Mouse (Mus musculus) CH12.LX (cell line): ENCODE results near the gene E330009J07Rik. TPM values are rescaled to one million over a fixed set of nuclear protein-coding genes. Genes with fewer than 3 reads are reported as not detected.

Source experiments
- DNase-seq: peaks from one replicate; pipeline ENCODE4 v3.0.0-alpha.2; 2013; ENCODE audit errors: extremely low read depth
- H3K27ac ChIP-seq: 2 replicates; pipeline ENCODE4 v1.5.1; 2012; ENCODE audit warnings: low read depth, mild to moderate bottlenecking, control low read depth, moderate library complexity; ENCODE audit not compliant: insufficient read depth
- H3K27me3 ChIP-seq: replicated peaks from 2 replicates; pipeline ENCODE3; 2012; ENCODE audit warnings: inconsistent platforms
- H3K36me3 ChIP-seq, 2 experiments: replicated peaks in 1 of 2; 2 replicates each; pipeline versions ENCODE3 to v1.6.1; 2012; ENCODE audit warnings: inconsistent platforms in 1 of 2, low read length in 1 of 2, mild to moderate bottlenecking in 1 of 2, mixed read lengths in 1 of 2, moderate library complexity in 1 of 2; ENCODE audit not compliant: control insufficient read depth in 1 of 2, insufficient read depth in 1 of 2
- H3K4me1 ChIP-seq, 2 experiments: 2 replicates each; pipeline ENCODE4 v1.6.1; 2012; ENCODE audit warnings: inconsistent platforms in 1 of 2, moderate library complexity in 1 of 2; ENCODE audit not compliant: insufficient read depth in 2 of 2, control insufficient read depth in 1 of 2
- H3K4me2 ChIP-seq: 2 replicates; pipeline ENCODE4 v1.6.1; 2012; ENCODE audit warnings: low read depth, mild to moderate bottlenecking, control low read depth; ENCODE audit not compliant: poor library complexity, insufficient read depth, severe bottlenecking
- H3K4me3 ChIP-seq, 3 experiments: fragments of 150-350 bp in 1 of 3; sonication (generic) in 1 of 3; replicated peaks in 1 of 3; 2 replicates each; pipeline versions ENCODE3 to v1.5.1; 2011 to 2012; ENCODE audit warnings: low read depth in 2 of 3, low read length in 2 of 3, mild to moderate bottlenecking in 2 of 3, moderate library complexity in 2 of 3, control low read depth in 1 of 3, improper control_type of control experiment in 1 of 3, inconsistent platforms in 1 of 3, mixed read lengths in 1 of 3; ENCODE audit not compliant: poor library complexity in 1 of 3
- H3K79me2 ChIP-seq: replicated peaks from 2 replicates; pipeline ENCODE4 v1.6.1; 2012; ENCODE audit warnings: mild to moderate bottlenecking, moderate library complexity; ENCODE audit not compliant: control insufficient read depth, poor library complexity, insufficient read depth, severe bottlenecking; ENCODE audit errors: extremely low read depth
- H3K9ac ChIP-seq: 2 replicates; pipeline ENCODE4 v1.6.1; 2012; ENCODE audit warnings: low read depth, mild to moderate bottlenecking, control low read depth, moderate library complexity; ENCODE audit not compliant: insufficient read depth
- H3K9me3 ChIP-seq: replicated peaks from 2 replicates; pipeline ENCODE3; 2012; ENCODE audit warnings: low read length, inconsistent platforms, mixed read lengths
- CTCF ChIP-seq, 2 experiments: IDR thresholded peaks in 1 of 2; conservative IDR thresholded peaks in 1 of 2; 2 replicates each; pipeline ENCODE4 v1.5.1; 2011 to 2012; ENCODE audit warnings: low read depth in 2 of 2, low read length in 2 of 2, improper control_type of control experiment in 1 of 2, inconsistent platforms in 1 of 2, mild to moderate bottlenecking in 1 of 2, moderate library complexity in 1 of 2
- ELF1 ChIP-seq: IDR thresholded peaks from 2 replicates; pipeline ENCODE4 v1.6.1; 2014; ENCODE audit warnings: low read depth, mild to moderate bottlenecking, inconsistent platforms, low read length, improper control_type of control experiment
- EP300 ChIP-seq: IDR thresholded peaks from 2 replicates; pipeline ENCODE4 v1.6.1; 2011; ENCODE audit warnings: low read length, improper control_type of control experiment
- JUND ChIP-seq: conservative IDR thresholded peaks from 2 replicates; pipeline ENCODE4 v1.6.1; 2011; ENCODE audit warnings: low read depth, low read length, improper control_type of control experiment
- MAZ ChIP-seq: IDR thresholded peaks from 2 replicates; pipeline ENCODE4 v1.6.1; 2012; ENCODE audit warnings: low read depth, mild to moderate bottlenecking, inconsistent platforms, low read length, improper control_type of control experiment, moderate library complexity
- MEF2A ChIP-seq: IDR thresholded peaks from 2 replicates; pipeline ENCODE4 v1.6.1; 2014; ENCODE audit warnings: low read depth, mild to moderate bottlenecking, inconsistent platforms, low read length, improper control_type of control experiment, borderline replicate concordance
- MXI1 ChIP-seq: IDR thresholded peaks from 2 replicates; pipeline ENCODE4 v1.6.1; 2011; ENCODE audit warnings: mild to moderate bottlenecking, low read depth, low read length, improper control_type of control experiment
- MYC ChIP-seq: IDR thresholded peaks from 2 replicates; pipeline ENCODE4 v1.6.1; 2011; ENCODE audit warnings: low read depth, mild to moderate bottlenecking, improper control_type of control experiment, low read length
- NELFE ChIP-seq: IDR thresholded peaks from 2 replicates; pipeline ENCODE4 v1.6.1; 2011; ENCODE audit warnings: low read depth, low read length, improper control_type of control experiment
- NRF1 ChIP-seq: IDR thresholded peaks from 2 replicates; pipeline ENCODE4 v1.6.1; 2014; ENCODE audit warnings: low read depth, mild to moderate bottlenecking, inconsistent platforms, low read length, improper control_type of control experiment, moderate library complexity
- PAX5 ChIP-seq: IDR thresholded peaks from 2 replicates; pipeline ENCODE4 v1.6.1; 2012; ENCODE audit warnings: low read length, inconsistent platforms, mixed read lengths
- POLR2A ChIP-seq: IDR thresholded peaks from 2 replicates; pipeline ENCODE4 v1.6.1; 2011; ENCODE audit warnings: low read depth, mild to moderate bottlenecking, improper control_type of control experiment, low read length
- POLR2AphosphoS2 ChIP-seq: IDR thresholded peaks from 2 replicates; pipeline ENCODE4 v1.6.1; 2011; ENCODE audit warnings: low read depth, low read length, improper control_type of control experiment
- RCOR1 ChIP-seq: conservative IDR thresholded peaks from 2 replicates; pipeline ENCODE4 v1.6.1; 2012; ENCODE audit warnings: low read depth, mild to moderate bottlenecking, inconsistent platforms, low read length, improper control_type of control experiment
- SIN3A ChIP-seq: IDR thresholded peaks from 2 replicates; pipeline ENCODE4 v1.6.1; 2012; ENCODE audit warnings: low read length, improper control_type of control experiment, inconsistent platforms
- TBP ChIP-seq: conservative IDR thresholded peaks from 2 replicates; pipeline ENCODE4 v1.6.1; 2011; ENCODE audit warnings: low read depth, low read length, improper control_type of control experiment
- TCF12 ChIP-seq: IDR thresholded peaks from 2 replicates; pipeline ENCODE4 v1.6.1; 2014; ENCODE audit warnings: low read depth, mild to moderate bottlenecking, inconsistent platforms, low read length, improper control_type of control experiment
- UBTF ChIP-seq: IDR thresholded peaks from 2 replicates; pipeline ENCODE4 v1.6.1; 2012; ENCODE audit warnings: low read depth, mild to moderate bottlenecking, inconsistent platforms, low read length, improper control_type of control experiment, moderate library complexity
- ZMIZ1 ChIP-seq: IDR thresholded peaks from 2 replicates; pipeline ENCODE4 v1.6.1; 2012; ENCODE audit warnings: low read depth, mild to moderate bottlenecking, inconsistent platforms, low read length, improper control_type of control experiment
- ZNF384 ChIP-seq: IDR thresholded peaks from 2 replicates; pipeline ENCODE4 v1.6.1; 2012; ENCODE audit warnings: low read depth, low read length, improper control_type of control experiment, inconsistent platforms
- dilution Hi-C: fragments of 300-500 bp; cut with MboI; formaldehyde crosslinking; loops from 2 replicates; pipeline ENCODE4 v1.14.3; 2020; ENCODE audit warnings: low sequenced_read_pairs; ENCODE audit not compliant: extremely low pct_unique_long_range_greater_than_20kb, extremely low pct_ligation_motif_present
- in situ Hi-C: fragments of 300-500 bp; cut with MboI; formaldehyde crosslinking; loops from 3 replicates; pipeline ENCODE4 v1.14.3; 2019; ENCODE audit warnings: low sequenced_read_pairs, low pct_ligation_motif_present, low pct_unique_long_range_greater_than_20kb, mixed read lengths
- polyA plus RNA-seq: library from polyadenylated mRNA; unstranded; fragments of >175 nt; gene quantifications from 2 replicates; pipeline ENCODE4 v1.2.1, GENCODE M21; 2012; ENCODE audit warnings: low read depth; ENCODE audit not compliant: insufficient read length
- total RNA-seq, 2 experiments: library from RNA; depleted of rRNA; stranded (reverse); fragments of 300-350 nt in 1 of 2; fragments of >200 nt in 1 of 2; gene quantifications; 2 replicates each; pipeline ENCODE4 v1.2.3; 2012 to 2014

Gene E330009J07Rik
- total and polyA plus RNA-seq, 3 experiments = 12.3 to 21.6 (median 13.1) TPM

- Histone ChIP-seq H3K27me3 (no peaks in the 10 kb centered on the region), H3K27ac (no peak overlapping the region), H3K9ac (no peak overlapping the region), H3K4me3 (no peak overlapping the region), H3K36me3 (peaks cover 16 to 66% of the 10 kb centered on the region in 2 experiments), H3K79me2 (no peaks in the 10 kb centered on the region), H3K4me2 (no peak overlapping the region), H3K4me1 (no peaks in the 10 kb centered on the region), H3K9me3 (no peaks in the 10 kb centered on the region)
- DNase-seq = no peak
- TF ChIP-seq UBTF (no peak), MYC (no peak), CTCF (conservative IDR thresholded peaks at IDR 0.05 in 1 of 2, IDR thresholded peaks at IDR 0.05 in 1 of 2; ENCODE audit: low read depth in 2 of 2, low read length in 2 of 2) (no peak), MEF2A (no peak), SIN3A (no peak), ELF1 (no peak), POLR2AphosphoS2 (no peak), JUND (no peak)
- in situ Hi-C loops = loop anchor here (25.0 kb wide), 1 partner anchor 145 kb away; no protein-coding TSS in a partner anchor
- dilution Hi-C loops = no loop called here
Measured at GRCm38 (mm10) chr6:40381908-40382307, 54.0 kb downstream of the E330009J07Rik start.

DNA sequence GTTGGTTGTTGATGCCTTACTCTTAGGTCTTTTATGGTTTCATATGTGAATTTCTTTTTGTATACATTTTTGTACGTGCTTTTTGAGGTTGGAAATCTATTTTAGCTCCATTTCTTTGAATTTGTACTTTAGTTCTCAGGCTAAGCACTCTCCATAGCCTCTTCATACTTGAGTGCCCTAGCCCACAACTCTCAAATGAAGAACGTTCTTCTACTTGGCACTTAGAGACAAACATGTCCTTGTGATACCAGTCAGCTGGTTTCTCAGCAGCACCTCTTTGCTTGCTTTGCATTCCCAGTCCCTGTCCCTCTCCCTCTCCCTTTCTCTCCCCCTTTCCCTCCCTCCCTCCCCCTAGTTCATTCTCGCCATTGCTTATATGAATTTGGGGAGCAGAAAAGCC lies 55.8 kb downstream of the E330009J07Rik start:
- Histone ChIP-seq H3K9ac (no peak overlapping the region), H3K27me3 (no peaks in the 10 kb centered on the region), H3K27ac (no peak overlapping the region), H3K4me2 (no peak overlapping the region), H3K4me3 (no peak overlapping the region), H3K4me1 (no peaks in the 10 kb centered on the region), H3K9me3 (no peaks in the 10 kb centered on the region), H3K79me2 (no peaks in the 10 kb centered on the region), H3K36me3 (peaks cover 12 to 65% of the 10 kb centered on the region in 2 experiments)
- dilution Hi-C loops (no loop called here), in situ Hi-C loops (loop anchor here (25.0 kb wide), 1 partner anchor 143 kb away; no protein-coding TSS in a partner anchor)
- DNase-seq = no peak
- TF ChIP-seq ZNF384 = no peak
- no peak for TF ChIP-seq PAX5
- no peak for TF ChIP-seq NRF1
- no peak for TF ChIP-seq MYC
- no peak for TF ChIP-seq MXI1
- no peak for TF ChIP-seq TCF12
- no peak for TF ChIP-seq RCOR1
- TF ChIP-seq TBP = no peak
- TF ChIP-seq MAZ = no peak
- no peak for TF ChIP-seq NELFE
- no peak for TF ChIP-seq POLR2A
- TF ChIP-seq EP300 = no peak
- TF ChIP-seq ZMIZ1 = no peak
